Mouse (Mus musculus) kidney, adult 18-20 months (tissue): ENCODE data around the gene Shcbp1l.
A peak's percentile ranks its signal among the peaks of the same experiment; 100 is the strongest.

Source experiments
- DNase-seq: peaks from one replicate; pipeline ENCODE4 v3.0.0; 2021

Gene Shcbp1l

DNA sequence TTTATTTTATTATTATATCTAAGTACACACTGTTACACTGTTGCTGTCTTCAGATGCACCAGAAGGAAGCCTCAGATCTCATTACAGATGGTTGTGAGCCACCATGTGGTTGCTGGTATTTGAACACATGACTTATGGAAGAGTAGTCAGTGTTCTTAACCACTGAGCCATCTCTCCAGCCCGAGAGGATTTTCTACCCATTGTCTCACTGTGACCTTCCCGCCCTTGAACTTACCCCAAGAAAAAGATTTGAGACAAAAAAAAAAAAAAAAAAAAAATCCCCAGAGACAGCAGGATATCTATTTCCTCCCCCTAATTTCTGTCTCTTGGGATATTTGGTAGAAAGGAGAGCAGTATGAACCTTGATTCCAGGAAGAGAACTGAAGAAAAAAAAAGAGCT is 64.6 kb downstream of the Shcbp1l start:
- DNase-seq, result no peak

DNA sequence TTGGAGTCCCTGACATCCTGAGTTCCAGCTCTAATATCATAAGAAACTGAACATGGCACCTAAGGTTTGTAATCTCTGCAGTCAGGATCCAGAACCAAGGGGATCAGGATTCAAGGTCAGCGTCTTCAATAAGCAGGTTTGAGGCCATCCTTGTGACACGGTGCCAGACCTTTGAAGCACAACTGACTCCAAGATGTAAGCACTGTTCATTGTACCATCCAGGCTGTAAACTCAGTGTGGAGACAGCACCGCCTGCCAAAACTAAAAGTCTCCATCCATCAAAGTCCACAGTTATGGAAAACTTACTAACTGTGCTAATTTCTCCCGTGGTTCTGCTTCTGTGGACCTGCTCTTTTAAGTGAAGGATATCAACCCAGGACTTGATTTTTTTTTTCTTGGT is 65.0 kb downstream of the Shcbp1l start:
- no peak for DNase-seq

- DNase-seq, result no peak
These were observed 66.4 kb downstream of the Shcbp1l start for GRCm38 (mm10) chr1:153491345-153491744.

GRCm38 (mm10) chr1:153491822-153492221 is 66.9 kb downstream of the Shcbp1l start:
- DNase-seq, result no peak

- peak; percentile 33 for DNase-seq
These were observed 68.4 kb downstream of the Shcbp1l start for GRCm38 (mm10) chr1:153493338-153493737.

DNA sequence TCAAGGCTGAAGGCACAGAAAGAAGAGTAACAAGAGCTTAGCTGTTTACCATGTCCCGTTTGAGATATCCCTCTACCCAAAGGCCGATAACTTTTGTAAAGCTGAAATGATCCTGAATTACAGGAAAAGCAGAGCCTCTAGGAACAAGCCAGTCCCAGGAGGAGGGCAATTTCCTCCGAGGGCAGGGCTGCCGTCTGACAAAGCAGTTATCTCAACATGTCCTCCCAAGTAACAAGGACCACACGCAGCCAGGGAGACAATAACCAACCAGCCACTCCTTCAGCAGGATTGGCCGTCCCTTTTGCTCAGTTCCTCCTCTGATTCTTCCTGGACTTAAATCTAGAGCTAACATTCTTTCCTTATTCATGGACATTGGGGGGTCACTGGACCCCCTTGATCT is 69.0 kb downstream of the Shcbp1l start:
- DNase-seq, result no peak

- DNase-seq, result no peak
These were observed 71.1 kb downstream of the Shcbp1l start for GRCm38 (mm10) chr1:153496030-153496429.

DNA sequence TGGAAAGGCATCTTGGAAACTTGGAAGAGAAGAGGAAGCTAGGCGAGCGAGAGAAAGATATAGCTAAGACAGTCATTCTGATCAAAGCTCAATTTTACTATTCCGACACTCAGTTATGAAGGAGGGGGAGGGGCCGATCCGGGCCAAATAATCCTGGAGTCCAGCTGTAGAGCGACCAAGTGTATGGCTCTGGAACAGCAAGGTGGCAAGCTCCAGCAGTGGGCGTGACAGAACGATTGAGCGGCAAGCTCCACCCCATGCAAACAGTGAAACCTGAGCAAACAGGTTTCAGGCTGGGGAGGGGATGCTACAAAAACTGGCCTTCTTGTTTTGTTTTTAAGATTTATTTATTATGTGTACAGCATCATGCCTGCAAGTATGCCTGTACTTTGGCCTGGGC is 75.1 kb downstream of the Shcbp1l start:
- DNase-seq, result no peak

DNA sequence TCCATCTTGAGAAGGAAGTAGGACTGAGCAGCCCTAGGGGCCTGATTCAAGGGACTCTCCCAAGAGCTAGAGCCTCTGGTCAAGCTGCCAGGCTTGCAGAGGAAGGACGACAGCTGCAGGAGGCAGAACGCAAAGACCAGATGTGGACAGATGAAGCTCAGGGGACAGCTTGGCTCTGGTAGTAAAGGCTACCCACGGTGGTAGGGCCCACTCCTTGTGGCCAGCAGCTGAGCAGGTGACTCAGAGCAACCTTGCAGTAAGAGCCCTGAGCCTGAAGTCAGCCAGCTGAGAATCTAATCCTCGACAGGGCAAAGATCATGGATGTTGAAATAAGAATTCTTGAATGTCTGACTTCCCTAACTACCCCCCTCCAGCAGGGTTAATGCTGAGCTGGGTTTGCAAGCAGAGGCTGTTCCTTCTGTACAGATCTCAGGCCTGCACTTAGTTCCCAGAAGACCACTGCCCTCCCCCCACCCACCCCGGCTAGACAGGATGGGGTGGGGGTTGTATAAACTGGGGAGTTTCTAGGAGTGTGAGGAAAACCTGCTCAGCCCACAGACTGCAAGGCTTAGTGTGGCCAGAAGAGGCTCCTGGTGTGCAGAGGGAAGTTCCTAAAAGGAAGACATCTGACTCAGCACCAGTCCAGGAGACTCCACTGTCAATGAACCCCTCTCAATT is 76.8 kb downstream of the Shcbp1l start:
- peak; percentile 57 for DNase-seq
